Mouse (Mus musculus) gastrocnemius, postnatal 14 days (tissue): ENCODE measurements around the gene Slc35f6. TPM values are rescaled to one million over a fixed set of nuclear protein-coding genes. Genes with fewer than 3 reads are reported as not detected.
"Not testable (repeated sequence)": the region's sequence is repeated elsewhere in the genome, so short reads cannot be mapped to it uniquely, and the experiment has no call there.

Source experiments
- DNase-seq: peaks from one replicate; pipeline ENCODE4 v3.0.0; 2021; ENCODE audit warnings: mixed read lengths
- intact Hi-C: fragments of 180-260 bp; cut with DNase I; formaldehyde crosslinking; loops from one replicate; pipeline ENCODE4 v1.15.1; 2025; ENCODE audit warnings: low total_unique reads
- microRNA-seq, 2 experiments: library from miRNA; unstranded; fragments of <30 nt; microRNA quantifications; one replicate each; pipeline ENCODE4 v1.2.0; 2021
- total RNA-seq, 2 experiments: library from RNA; stranded (reverse); gene quantifications; 2 replicates each; pipeline ENCODE4 v1.2.3; 2021

The Slc35f6 gene
- total RNA-seq, 2 experiments from 2014 or later, result 11.8 to 13.8 TPM

GRCm38 (mm10) chr5:30678722-30679296 lies 31.1 kb downstream of the Slc35f6 start:
- intact Hi-C loops, result no loop called here

GRCm38 (mm10) chr5:30679593-30679992 lies 31.9 kb downstream of the Slc35f6 start:
- DNase-seq, result no peak
- intact Hi-C loops, result no loop called here

More at GRCm38 (mm10) chr5:30678722-30679296, 31.1 kb downstream of the Slc35f6 start:
- no peak for DNase-seq

- intact Hi-C loops, result no loop called here
- DNase-seq, result no peak
Measured at GRCm38 (mm10) chr5:30681970-30682369, 34.2 kb downstream of the Slc35f6 start.

- intact Hi-C loops, result no loop called here
- no peak for DNase-seq
Measured at GRCm38 (mm10) chr5:30682967-30683600, 35.4 kb downstream of the Slc35f6 start.

- DNase-seq, result no peak
- intact Hi-C loops, result no loop called here
Measured at GRCm38 (mm10) chr5:30683993-30684392, 36.3 kb downstream of the Slc35f6 start.

- DNase-seq, result no peak
Measured at GRCm38 (mm10) chr5:30686781-30687180, 39.0 kb downstream of the Slc35f6 start.

GRCm38 (mm10) chr5:30700361-30701000 lies 52.7 kb downstream of the Slc35f6 start:
- intact Hi-C loops, result no loop called here
- no peak for DNase-seq

More at GRCm38 (mm10) chr5:30686781-30687180, 39.0 kb downstream of the Slc35f6 start:
- intact Hi-C loops, result no loop called here

GRCm38 (mm10) chr5:30701373-30701772 lies 53.6 kb downstream of the Slc35f6 start:
- DNase-seq, intact Hi-C loops: not testable (repeated sequence)

GRCm38 (mm10) chr5:30701866-30702265 lies 54.1 kb downstream of the Slc35f6 start:
- intact Hi-C loops, result no loop called here
- no peak for DNase-seq

Small RNAs within 50 kb of the gene (microRNA-seq; reads per million reads assigned to microRNA genes)
- gene Mir5625, result 0 reads per million in 2 experiments

Other genes starting within 250 kb of the Slc35f6 start
- gene Otof, start 186.0 kb upstream of the Slc35f6 start, total RNA-seq, result under 1 TPM; 0.12 to 0.20 TPM
- gene 1700001C02Rik, start 181.9 kb upstream of the Slc35f6 start, total RNA-seq, result not detected
- gene Cib4, start 102.1 kb upstream of the Slc35f6 start, total RNA-seq, result not detected
- 1 to 10 TPM in 1 of 2 experiments, under 1 TPM in 1; 0.42 to 1.2 TPM for gene Kcnk3, start 59.8 kb upstream of the Slc35f6 start, total RNA-seq
- 10 to 100 TPM in 1 of 2 experiments, 1 to 10 TPM in 1; 7.0 to 10.2 TPM for gene Cenpa, start 18.8 kb downstream of the Slc35f6 start, total RNA-seq
- gene Dpysl5, start 63.6 kb downstream of the Slc35f6 start, total RNA-seq, result 1 to 10 TPM; 1.6 to 2.0 TPM
- gene Mapre3, start 166.7 kb downstream of the Slc35f6 start, total RNA-seq, result 10 to 100 TPM; 59.6 to 61.7 TPM
- 10 to 100 TPM; 33.5 to 37.4 TPM for gene Tmem214, start 220.1 kb downstream of the Slc35f6 start, total RNA-seq
- 1 to 10 TPM; 1.8 to 2.6 TPM for gene Agbl5, start 240.8 kb downstream of the Slc35f6 start, total RNA-seq